Mouse (Mus musculus) cerebral cortex, adult 2 months (tissue): ENCODE data around the gene Usp46.

ENCODE experiments used
- WGBS: fragments of 180-500 bp; shearing (Covaris S2); methylation state at CpG from one replicate; pipeline ENCODE4 v1.1.7; 2018; 5-methylcytosine and 5-hydroxymethylcytosine counted together

The Usp46 gene

DNA sequence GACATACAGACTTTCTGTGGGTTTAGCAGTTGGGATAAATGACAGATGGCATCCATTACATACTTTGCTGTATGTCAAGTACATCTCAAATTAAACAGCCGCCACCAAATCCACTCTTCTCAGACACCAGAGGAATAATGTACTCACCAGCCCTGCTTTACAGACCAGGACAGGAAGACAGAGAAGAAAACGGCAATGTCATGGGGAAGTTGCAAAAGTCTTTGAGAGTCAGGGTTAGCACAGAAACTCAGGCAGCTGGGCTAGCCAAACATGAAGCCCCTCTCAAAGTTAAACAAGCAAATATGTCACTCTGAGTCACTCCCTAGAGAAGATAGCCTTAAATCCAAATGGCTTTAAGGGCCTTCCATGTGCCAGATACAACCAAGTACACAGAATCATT is 40.0 kb downstream of the Usp46 start:
- WGBS, result 64% methylated on average over 2 of the region's 2 CpGs

DNA sequence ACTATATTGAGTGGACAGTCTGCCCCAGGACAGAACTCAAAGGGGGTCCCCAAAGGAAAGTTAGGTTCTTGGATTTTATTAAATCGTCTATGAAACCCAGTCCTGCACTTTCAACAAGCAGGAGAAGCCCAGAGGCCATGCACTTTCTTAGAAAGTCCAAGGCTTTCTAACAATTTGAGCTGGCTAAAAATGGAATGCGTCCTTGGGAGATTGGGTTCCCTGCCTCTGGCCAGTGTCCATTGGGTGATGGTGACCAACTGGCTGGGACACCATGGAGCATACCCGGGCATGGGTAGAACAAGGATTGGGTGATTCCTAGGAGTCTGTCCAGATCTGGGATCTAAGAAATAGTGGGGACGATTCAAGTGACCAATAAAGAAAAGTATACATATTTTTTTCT is 47.7 kb downstream of the Usp46 start:
- 78% methylated on average over 4 of the region's 4 CpGs for WGBS

DNA sequence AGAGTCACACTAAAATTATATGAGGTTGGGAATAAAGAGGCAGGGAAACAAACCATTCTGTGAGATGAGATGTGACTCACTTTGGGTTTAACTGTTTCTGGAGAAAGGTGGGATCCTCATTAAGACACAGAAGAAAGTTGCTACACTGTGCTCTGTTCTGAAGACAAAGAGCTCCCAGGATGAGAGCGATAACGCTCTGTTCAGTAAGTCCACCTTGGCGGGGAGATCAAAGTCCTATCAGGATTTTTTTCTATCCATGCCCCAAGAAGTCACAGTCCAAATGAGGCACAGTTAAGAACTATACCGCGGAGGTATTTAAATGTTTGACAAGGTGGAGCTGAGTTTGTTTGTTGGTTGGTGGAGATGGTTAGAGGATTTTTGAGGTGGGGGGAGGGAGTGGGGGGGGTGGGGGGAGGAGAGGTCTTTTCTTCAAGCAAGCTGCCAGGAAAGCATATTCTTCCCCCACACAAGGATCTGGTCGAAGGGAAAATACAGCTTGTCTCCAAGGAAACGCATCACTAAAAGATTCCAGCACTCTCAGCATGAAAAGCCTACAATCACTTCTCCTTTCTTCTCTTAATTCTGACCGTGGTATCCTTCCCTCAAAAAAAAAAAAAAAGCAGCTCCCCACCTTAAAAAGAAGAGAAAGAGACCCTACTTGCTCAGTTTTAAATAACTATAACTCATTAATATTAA is 49.2 kb downstream of the Usp46 start:
- WGBS, result 39% methylated on average over 8 of the region's 8 CpGs

DNA sequence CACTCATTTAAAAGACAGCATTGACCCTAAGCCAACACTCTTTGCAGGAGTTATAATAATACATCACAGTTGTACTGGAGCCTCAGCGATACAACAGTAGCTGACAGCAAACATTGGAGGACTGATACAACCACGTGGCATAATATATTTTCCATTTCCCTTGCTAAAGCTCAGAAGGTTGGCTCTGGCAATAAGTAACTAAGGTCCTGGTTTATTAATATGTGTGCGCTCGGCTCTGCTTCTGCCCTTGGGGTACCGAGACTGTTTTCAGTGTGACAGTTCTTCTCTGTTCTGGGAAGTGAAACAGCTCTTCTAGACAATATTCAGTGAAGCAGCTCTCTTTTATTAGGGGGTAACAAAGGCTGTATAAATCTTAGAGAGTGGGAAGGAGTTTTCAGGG is 50.7 kb downstream of the Usp46 start:
- 70% methylated on average over 5 of the region's 5 CpGs for WGBS

DNA sequence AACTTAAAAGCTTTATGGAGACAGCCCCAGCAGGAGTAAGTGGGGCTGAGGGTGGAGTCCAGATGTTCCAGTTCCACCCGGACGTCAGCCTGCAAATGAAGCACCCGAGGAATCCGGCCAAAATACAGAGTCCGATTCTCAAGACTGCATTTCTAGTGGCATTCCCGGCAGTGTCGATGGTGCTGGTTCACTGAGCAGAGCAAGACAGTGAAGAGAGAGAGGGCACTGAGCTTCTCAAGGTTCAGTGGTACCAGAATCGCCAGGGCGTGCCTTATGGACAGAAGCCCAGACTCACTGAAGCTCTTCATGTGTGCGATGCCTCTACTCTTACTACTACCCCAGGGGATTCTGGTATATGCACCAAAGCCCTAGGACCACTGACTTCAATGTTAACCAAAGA is 56.6 kb downstream of the Usp46 start:
- WGBS, result 70% methylated on average over 10 of the region's 10 CpGs

DNA sequence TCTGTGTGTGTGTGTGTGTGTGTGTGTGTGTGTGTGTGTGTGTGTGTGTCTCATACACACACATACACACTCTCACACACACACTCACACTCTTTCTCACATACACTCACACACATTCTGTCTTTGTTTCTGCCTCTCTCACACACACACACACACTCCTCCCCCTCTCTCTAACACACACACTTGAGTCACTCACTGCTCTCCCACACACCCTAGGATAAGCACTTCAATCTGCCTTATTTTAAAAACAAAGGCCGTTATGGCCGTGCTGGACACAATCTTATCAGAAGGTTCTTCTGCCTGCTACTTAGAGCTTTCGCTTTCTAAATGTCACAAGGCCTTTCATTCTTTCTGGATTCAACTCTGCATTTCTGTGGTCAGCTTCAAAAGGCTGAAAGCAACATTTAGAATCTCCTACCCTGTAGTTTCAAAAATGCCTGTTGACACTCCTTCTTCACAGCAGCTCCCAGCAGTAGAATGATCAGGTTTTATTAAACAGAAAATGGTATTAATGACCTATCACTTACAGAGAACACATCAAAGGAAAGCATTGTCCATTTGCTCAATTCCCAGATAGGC is 60.6 kb downstream of the Usp46 start:
- 49% methylated on average over 3 of the region's 3 CpGs for WGBS

DNA sequence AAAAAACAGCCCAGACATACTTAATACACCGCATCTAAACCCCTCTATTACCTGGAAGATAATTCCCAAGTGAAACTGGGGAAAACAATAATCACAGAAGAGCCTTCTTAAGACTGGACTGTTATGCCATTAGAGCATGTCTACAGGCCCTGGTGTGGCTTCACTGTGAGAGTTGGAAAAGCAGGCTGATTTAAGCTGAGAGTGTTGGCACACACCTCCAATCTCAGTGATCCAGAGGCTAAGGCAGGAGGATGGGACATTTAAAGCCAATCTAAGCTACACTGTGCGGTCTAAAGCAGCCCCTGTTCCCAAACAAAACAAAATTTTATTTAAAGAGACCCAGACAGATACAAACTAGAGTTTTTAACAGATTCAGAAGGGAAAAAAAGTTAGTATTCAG is 62.3 kb downstream of the Usp46 start:
- 97% methylated on average over 2 of the region's 2 CpGs for WGBS

DNA sequence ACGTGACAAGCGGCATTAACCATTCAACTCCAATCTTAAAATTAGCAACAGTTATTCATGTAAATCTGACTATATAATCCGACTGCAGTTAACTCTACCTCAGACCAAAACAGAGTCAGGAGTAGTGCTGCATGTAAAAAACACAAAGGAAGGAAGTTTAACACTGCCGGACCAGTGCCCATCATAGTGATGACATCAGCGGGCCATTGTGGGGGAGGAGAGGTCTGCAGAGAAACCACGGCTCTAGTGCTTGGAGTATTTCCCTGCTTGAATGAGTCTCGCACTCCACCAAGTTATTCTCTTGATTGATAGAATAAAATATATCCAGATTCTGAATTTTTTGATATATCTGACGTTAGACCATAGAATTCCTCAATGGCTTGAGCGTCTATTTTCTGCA is 66.5 kb downstream of the Usp46 start:
- WGBS, result 76% methylated on average over 9 of the region's 9 CpGs

DNA sequence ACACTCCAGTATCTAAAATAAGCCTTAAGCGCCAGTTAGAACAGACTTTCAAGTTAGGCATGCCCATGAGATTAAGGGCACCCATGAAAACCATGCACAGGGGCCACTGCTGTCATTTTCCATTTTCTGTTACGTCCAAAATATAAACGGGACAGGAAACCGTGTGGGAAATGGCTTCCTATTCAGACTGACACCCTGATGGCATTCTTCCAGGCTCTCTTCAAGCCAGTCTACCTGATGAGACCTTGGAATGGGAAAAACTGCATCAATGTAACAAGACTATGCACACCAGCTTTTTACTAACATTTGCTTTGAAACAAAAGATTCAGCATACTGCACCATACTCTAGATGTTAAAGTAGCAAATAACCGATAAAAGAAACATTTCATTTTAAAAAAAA is 69.3 kb downstream of the Usp46 start:
- WGBS, result 76% methylated on average over 5 of the region's 5 CpGs

DNA sequence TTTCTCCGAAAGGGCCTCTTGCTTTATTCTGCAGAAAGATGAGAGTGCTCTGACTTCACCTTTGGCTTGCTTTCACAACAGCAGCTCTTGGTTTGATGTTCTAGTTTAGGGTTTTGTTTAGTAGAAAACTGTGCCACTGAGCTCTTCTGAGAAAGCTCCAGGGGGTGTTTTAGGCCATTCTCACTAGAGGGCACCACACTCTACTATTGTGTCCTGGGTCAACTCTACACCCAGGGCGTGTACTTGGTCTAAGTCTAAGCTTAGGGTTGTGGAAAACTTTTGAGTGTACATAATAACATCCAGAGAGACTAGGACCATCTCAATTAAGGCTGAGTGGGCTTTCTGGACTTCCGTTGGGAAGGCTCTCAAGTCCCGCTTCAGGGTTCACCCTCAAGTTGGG is 74.7 kb downstream of the Usp46 start:
- WGBS, result 76% methylated on average over 4 of the region's 4 CpGs

DNA sequence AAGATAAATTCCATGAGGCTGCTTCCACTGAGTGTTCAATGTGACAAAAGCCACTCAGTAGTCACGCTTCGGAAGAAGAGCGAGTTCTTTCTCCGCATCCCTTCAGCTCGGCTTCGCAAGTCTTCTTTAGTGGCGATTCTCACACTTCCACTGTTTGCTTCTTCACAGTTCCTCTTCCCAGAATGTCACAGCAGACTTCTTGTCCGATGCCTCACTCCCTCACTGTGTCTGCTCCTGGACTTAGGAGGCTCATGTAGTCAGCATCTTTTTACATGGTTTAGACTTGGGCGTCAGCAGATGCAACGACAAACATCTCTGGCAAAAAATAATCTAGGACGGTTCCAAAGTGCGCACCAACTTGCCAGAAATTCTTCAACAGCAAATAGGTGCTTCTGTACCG is 75.9 kb downstream of the Usp46 start:
- WGBS, result 72% methylated on average over 13 of the region's 13 CpGs

DNA sequence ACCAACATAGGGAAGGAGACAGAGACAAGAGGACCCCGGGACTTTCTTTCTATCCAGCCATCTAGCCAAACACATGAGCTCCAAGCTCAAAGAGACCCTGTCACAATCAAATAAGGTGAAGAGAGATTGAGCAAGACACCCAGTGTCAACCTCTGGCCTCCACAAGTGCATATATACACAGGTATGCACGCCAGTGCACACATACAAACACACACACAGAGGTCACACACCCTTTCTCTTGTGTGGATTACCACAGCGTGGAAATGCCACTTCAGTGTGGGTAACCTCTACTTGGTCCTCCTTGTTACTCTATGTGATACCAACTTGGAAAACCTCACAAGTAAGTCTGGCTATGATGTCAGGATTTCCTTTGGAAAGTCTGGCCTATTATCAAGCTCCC is 78.7 kb downstream of the Usp46 start:
- WGBS, result 95% methylated on average over 3 of the region's 3 CpGs

DNA sequence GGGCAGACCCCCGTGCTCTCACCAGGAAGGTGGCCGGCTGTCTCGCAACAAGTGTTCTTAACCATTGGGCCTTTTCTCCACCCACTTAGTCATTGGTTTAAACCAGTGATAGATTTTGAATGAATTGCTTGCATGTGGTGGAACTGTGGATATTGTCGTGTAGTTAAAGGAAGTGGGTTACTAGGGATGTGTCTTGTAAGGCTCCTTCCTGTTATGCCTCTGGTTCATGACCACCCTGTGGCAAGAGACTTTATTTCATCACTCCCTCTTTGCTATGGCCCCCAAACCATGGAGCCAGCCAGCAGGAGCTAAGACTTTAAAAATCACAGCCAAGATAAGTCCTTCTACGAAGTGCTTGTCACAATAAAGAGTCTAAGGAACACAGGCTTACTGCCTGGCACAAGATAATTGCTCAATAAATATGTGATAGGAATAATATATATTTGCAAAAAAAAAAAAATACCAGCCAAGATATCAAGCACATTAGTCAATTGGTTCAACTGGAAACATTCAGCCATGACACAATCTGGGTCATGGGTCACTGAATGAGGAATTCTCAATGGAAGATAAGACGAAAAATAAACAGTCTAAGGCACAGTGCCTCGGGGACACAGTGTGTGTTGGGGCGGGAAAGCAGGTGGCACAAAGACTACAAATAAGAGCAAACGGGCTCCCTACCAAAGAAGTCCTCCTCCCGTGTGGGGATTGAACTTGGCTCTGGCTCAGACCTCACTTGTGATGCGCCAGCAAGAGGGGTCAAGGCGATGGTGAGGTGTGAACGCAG is 80.3 kb downstream of the Usp46 start:
- 81% methylated on average over 13 of the region's 13 CpGs for WGBS

DNA sequence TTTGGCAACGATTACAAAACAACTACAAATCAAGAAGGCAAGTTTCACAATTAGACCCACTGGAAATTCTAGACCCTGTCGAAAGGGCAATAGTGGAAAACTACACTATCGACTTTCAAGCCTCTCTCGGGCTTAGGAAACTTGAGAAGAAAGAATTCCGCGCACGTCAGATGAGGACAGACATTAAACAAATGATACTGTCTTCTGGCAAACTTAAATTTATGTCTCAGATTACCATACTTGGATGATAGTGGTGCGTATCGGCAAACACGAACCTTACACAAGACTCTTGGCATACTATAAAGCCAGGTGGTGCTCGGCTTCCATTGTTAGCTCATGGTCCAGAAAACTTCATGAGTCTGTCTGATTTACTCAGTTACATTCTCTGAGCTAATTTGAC is 90.8 kb downstream of the Usp46 start:
- WGBS, result 72% methylated on average over 11 of the region's 11 CpGs

DNA sequence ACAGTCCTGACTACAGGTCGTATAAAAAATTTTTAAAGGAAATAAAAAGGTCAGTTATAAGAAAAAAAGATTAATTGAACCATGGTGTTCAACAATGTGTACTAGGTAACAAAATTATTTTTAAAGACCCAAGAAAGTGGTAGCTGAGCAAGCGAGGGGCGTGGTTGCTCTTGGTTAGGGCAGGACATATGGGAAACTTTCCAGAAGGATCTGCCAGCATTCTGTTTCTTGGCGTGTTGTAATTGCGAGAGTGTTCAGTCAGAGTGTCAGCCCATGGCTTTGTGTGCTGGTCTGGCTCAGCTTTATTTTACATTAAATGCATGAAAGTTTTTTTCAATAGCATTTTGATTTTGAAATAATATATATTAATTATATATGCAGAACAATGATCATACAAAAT is 96.5 kb downstream of the Usp46 start:
- WGBS, result 72% methylated on average over 5 of the region's 5 CpGs

DNA sequence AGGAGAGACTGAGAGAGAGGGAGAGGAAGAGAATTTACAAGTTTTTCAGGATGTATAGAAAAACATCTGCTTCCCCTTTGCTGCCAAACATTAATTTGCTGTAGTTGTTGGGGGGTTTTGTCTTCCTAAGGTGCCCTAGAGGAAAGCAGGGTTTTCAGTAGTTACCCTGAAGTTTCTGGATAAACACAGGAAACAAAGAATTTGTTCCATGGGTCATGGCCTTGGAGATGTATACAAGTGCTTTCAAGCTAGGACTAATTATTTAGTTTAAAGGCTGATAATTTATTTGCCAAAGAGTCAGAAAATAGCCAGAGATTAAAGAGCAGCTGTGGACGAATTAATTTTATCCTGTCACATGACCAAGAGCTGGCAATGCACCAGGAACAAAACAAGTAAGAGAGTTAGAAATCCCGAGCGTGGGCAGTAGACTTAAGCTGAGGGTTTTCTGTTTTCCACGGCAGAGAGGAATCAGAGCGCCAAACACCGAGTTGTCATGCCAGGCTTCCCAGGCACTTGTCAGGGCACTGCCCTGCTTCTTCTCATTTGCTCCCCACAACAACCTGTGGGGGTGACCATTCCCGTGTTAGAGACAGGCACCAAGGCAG is 98.1 kb downstream of the Usp46 start:
- 24% methylated on average over 7 of the region's 7 CpGs for WGBS

DNA sequence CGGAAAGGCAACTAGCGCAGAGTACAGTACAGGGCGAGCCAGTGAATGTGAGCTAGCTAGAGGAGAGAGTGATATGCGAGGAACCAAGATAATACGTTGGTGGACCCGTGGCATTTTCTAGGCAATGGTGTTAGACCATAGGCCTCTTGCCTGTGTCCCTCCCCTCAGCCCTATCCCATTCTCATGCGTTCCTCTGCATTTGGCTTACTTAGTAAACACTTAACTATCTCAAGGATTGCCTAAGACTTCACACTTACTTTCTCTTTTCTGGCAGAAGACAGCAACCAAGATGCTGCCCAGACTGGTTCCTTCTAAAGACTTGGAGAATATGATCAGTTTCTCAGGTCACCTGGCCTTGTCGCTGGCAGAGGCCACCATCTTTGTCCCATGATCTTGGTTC is 98.9 kb downstream of the Usp46 start:
- 90% methylated on average over 8 of the region's 8 CpGs for WGBS

DNA sequence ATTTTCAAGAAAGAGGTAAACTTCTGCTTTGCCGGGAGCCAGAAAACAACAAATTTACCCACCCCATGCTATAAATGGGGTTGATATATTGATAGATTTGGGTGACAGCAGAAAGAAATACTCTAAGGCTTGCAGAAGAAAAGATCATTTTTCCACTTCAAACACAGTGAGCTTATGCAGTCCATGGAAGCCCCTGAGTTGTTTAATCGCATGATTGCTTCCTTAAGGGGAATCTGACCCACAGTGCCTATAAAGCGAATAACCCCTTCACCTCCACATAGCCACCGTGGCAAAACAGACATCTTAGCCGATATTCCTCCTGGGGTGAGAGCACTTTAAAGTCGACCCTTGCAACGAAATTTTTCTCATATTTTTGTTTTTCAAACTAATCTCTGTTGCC is 108.5 kb downstream of the Usp46 start:
- WGBS, result 85% methylated on average over 7 of the region's 7 CpGs

DNA sequence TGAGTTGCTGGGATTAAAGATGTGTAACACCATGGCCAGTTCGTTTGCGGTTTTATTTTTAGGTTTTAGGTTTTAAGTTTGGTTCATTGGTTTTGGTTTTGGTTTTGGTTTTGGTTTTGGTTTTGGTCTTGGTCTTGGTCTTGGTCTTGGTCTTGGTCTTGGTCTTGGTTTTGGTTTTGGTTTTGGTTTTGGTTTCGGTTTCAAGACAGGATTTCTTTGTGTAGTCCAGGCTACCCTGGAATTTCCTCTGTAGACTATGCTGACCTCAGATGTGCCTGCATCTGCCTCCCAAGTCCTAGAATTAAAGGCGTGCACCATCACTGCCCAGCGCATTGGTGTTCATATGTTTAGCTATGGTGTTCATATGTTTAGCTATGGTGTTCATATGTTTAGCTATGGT is 109.6 kb downstream of the Usp46 start:
- 94% methylated on average over 5 of the region's 5 CpGs for WGBS

DNA sequence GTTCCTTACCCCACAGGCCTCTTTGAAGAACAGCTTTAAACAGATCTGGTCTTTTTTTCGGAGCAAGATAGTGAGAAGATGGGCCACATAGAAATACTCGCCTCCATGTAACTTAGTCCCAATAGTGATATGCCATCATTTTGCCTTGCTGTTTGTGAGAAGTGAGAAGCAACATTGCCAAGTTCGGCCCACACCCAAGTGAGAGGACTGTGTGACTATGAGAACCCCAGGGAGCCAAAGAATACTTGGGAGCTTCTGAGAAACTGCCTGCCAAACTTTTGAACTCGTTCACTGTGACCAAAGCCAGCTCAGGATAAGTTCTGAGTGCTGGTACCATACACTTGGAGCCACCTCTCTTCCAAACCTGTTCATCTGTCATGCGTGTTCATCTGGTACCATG is 110.1 kb downstream of the Usp46 start:
- WGBS, result 80% methylated on average over 5 of the region's 5 CpGs

DNA sequence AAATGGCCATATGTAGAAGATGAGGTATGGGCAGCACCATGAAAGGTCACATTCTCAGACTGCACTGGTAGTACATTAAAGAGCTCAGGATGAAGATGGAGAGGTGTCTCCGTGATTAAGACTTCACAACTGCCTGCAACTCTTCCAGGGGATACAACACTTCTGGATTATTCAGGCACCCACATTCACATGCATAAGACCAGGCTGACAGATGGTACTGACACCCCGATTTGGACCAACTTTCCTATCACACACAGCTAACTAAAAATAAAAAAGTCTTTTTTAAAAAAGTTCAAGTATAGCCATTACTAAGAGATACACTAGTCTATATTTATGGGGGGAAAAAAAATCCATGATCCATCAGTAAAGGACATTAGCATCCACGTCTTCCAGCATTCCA is 112.5 kb downstream of the Usp46 start:
- WGBS, result 67% methylated on average over 3 of the region's 3 CpGs

DNA sequence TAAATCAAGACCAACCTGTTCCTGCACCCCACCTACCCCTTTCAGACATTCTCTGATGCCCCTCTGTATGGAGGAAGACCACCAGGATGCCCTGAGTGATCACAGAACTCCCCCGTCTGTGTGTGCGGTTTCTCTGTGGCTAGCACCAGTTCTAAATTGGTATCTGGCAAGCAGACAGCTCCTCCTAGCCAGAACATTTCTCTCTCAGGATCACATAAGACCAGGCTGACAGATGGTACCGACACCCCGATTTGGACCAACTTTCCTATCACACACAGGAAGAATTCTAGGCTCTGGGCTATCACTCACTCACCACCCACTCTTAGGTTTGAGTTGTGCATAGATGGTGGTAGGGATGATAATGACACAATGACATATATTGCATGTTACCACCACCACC is 113.2 kb downstream of the Usp46 start:
- 48% methylated on average over 4 of the region's 4 CpGs for WGBS

DNA sequence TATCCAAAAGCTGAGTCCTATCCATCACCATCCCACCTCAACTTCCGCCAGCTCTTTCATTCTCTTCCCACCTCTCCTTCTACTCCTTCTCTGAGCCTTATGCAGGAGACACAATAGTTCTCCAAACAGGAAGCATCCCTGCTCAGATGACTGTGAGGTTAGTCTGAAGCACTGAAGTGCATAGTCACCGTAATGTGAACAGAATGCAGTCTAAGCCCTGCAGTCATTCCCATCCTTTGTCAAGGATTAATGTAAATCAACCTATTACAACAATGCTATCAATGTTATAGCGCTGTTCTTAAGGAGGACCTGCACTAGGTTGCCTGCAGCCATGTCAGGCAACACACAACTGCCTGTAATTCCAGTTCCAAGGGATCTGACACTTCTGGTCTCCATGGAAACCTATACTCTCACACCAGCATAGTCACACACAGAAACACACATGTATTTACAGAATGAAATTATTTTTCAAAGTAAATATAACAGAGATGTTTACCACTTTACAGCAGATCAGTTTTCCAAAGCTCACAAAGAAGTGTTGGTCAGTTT is 115.1 kb downstream of the Usp46 start:
- 83% methylated on average over 3 of the region's 3 CpGs for WGBS
